Mouse (Mus musculus) cerebellum, adult 9-10 months (tissue): Measurements from ENCODE around the gene Ispd.
"Not testable (repeated sequence)": the region's sequence is repeated elsewhere in the genome, so short reads cannot be mapped to it uniquely, and the experiment has no call there.

Experiments used
- DNase-seq: peaks from one replicate; pipeline ENCODE4 v3.0.0; 2022

The Ispd gene

GRCm38 (mm10) chr12:36381441-36382340 lies at the start of gene Ispd, which contains the start of gene D630036H23Rik:
TSS of gene Ispd (plus strand) at chr12:36381450.
TSS of gene D630036H23Rik (minus strand) at chr12:36382181.
- peak; percentile 92 for DNase-seq

- DNase-seq: no peak
Observed at GRCm38 (mm10) chr12:36332676-36333075, 48.6 kb upstream of the Ispd start.

- DNase-seq: no peak
Observed at GRCm38 (mm10) chr12:36333837-36334281, 47.4 kb upstream of the Ispd start.

- DNase-seq: no peak
Observed at GRCm38 (mm10) chr12:36344131-36344530, 37.1 kb upstream of the Ispd start.

- DNase-seq: no peak
Observed at GRCm38 (mm10) chr12:36360064-36360463, 21.2 kb upstream of the Ispd start.

GRCm38 (mm10) chr12:36360693-36361092 lies 20.6 kb upstream of the Ispd start:
- no peak for DNase-seq

GRCm38 (mm10) chr12:36364013-36364412 lies 17.2 kb upstream of the Ispd start:
- no peak for DNase-seq

- DNase-seq: no peak
Observed at GRCm38 (mm10) chr12:36373237-36373998, 7.8 kb upstream of the Ispd start.

- not testable (repeated sequence) for DNase-seq
Observed at GRCm38 (mm10) chr12:36376391-36376790, 4.9 kb upstream of the Ispd start.

- DNase-seq: no peak
Observed at GRCm38 (mm10) chr12:36380254-36380653, 996 bp upstream of the Ispd start.

- DNase-seq: peak; percentile 26
Observed at GRCm38 (mm10) chr12:36380806-36381205, 444 bp upstream of the Ispd start.

- no peak for DNase-seq
Observed at GRCm38 (mm10) chr12:36385386-36385785, 4.1 kb downstream of the Ispd start.

GRCm38 (mm10) chr12:36386991-36387390 lies 5.7 kb downstream of the Ispd start:
- no peak for DNase-seq

- no peak for DNase-seq
Observed at GRCm38 (mm10) chr12:36395115-36395514, 13.9 kb downstream of the Ispd start.

GRCm38 (mm10) chr12:36423677-36424076 lies 42.4 kb downstream of the Ispd start:
- DNase-seq: no peak

GRCm38 (mm10) chr12:36425258-36425657 lies 44.0 kb downstream of the Ispd start:
- DNase-seq: no peak

GRCm38 (mm10) chr12:36426163-36427045 lies 45.2 kb downstream of the Ispd start:
- DNase-seq: no peak

- DNase-seq: no peak
Observed at GRCm38 (mm10) chr12:36436956-36437355, 55.7 kb downstream of the Ispd start.

- DNase-seq: no peak
Observed at GRCm38 (mm10) chr12:36439396-36439795, 58.1 kb downstream of the Ispd start.

GRCm38 (mm10) chr12:36456002-36456401 lies 74.8 kb downstream of the Ispd start:
- DNase-seq: no peak

- DNase-seq: no peak
Observed at GRCm38 (mm10) chr12:36457726-36458125, 76.5 kb downstream of the Ispd start.

- DNase-seq: no peak
Observed at GRCm38 (mm10) chr12:36468325-36469044, 87.2 kb downstream of the Ispd start.
